Mouse (Mus musculus) bone marrow macrophage, adult 2 months (primary cell): Measurements from ENCODE around the gene Mvb12b. TPM values are rescaled to one million over a fixed set of nuclear protein-coding genes. Genes with fewer than 3 reads are reported as not detected.

Experiments used
- H3K27ac ChIP-seq: 2 replicates; pipeline ENCODE4 v1.5.1; 2012; ENCODE audit warnings: low read depth, low read length; ENCODE audit not compliant: insufficient read depth
- H3K4me1 ChIP-seq: 2 replicates; pipeline ENCODE4 v1.6.1; 2012; ENCODE audit warnings: low read length; ENCODE audit not compliant: control insufficient read depth, insufficient read depth
- H3K4me3 ChIP-seq: 2 replicates; pipeline ENCODE4 v1.5.1; 2012; ENCODE audit warnings: mild to moderate bottlenecking, low read length, moderate library complexity; ENCODE audit not compliant: insufficient read depth
- CTCF ChIP-seq: IDR thresholded peaks from 2 replicates; pipeline ENCODE4 v1.5.1; 2012; ENCODE audit warnings: low read depth, mild to moderate bottlenecking, low read length, moderate library complexity
- POLR2A ChIP-seq: IDR thresholded peaks from 2 replicates; pipeline ENCODE4 v1.6.1; 2012; ENCODE audit warnings: mild to moderate bottlenecking, low read depth, low read length, borderline replicate concordance
- polyA plus RNA-seq: library from polyadenylated mRNA; stranded (reverse); fragments of >200 nt; gene quantifications from 2 replicates; pipeline ENCODE4 v1.2.4, GENCODE M21; 2012; ENCODE audit not compliant: missing spikeins, insufficient read depth, insufficient read length

Mvb12b gene
- polyA plus RNA-seq, 1 experiment, result 17.0 TPM

GRCm38 (mm10) chr2:33801336-33801735 lies 86.4 kb downstream of the Mvb12b start:
- H3K4me1 ChIP-seq, result 0 out of 2 replicates have a peak, but pooled peaks cover 2% of the 10 kb centered on the region
- H3K27ac ChIP-seq, result no peak overlapping the region
- H3K4me3 ChIP-seq, result no peak overlapping the region
- no peak for TF ChIP-seq CTCF
- TF ChIP-seq POLR2A, result no peak

- Histone ChIP-seq H3K27ac (no peak overlapping the region), H3K4me1 (0 out of 2 replicates have a peak, but pooled peaks cover 2% of the 10 kb centered on the region), H3K4me3 (no peak overlapping the region)
- TF ChIP-seq POLR2A, result no peak
- no peak for TF ChIP-seq CTCF
Measured at GRCm38 (mm10) chr2:33800221-33800620, 87.5 kb downstream of the Mvb12b start.

GRCm38 (mm10) chr2:33795716-33796472 lies 91.9 kb downstream of the Mvb12b start:
- H3K4me3 ChIP-seq, result no peak overlapping the region
- no peak overlapping the region for H3K27ac ChIP-seq
- no peak for TF ChIP-seq CTCF
- no peak for TF ChIP-seq POLR2A
- H3K4me1 ChIP-seq, result no peaks in the 10 kb centered on the region

- Histone ChIP-seq H3K27ac (no peak overlapping the region), H3K4me1 (no peaks in the 10 kb centered on the region), H3K4me3 (no peak overlapping the region)
- TF ChIP-seq POLR2A (no peak), CTCF (no peak)
Measured at GRCm38 (mm10) chr2:33795001-33795580, 92.7 kb downstream of the Mvb12b start.

- no peaks in the 10 kb centered on the region for H3K4me1 ChIP-seq
- TF ChIP-seq POLR2A (no peak), CTCF (no peak)
- no peak overlapping the region for H3K4me3 ChIP-seq
- H3K27ac ChIP-seq, result no peak overlapping the region
Measured at GRCm38 (mm10) chr2:33794483-33794882, 93.3 kb downstream of the Mvb12b start.

GRCm38 (mm10) chr2:33790301-33790700 lies 97.4 kb downstream of the Mvb12b start:
- no peak overlapping the region for H3K4me3 ChIP-seq
- TF ChIP-seq CTCF, result no peak
- TF ChIP-seq POLR2A, result no peak
- H3K27ac ChIP-seq, result no peak overlapping the region
- H3K4me1 ChIP-seq, result no peaks in the 10 kb centered on the region

GRCm38 (mm10) chr2:33789732-33790131 lies 98.0 kb downstream of the Mvb12b start:
- TF ChIP-seq POLR2A, result no peak
- TF ChIP-seq CTCF, result no peak
- Histone ChIP-seq H3K4me3 (no peak overlapping the region), H3K27ac (no peak overlapping the region), H3K4me1 (no peaks in the 10 kb centered on the region)

GRCm38 (mm10) chr2:33789279-33789678 lies 98.5 kb downstream of the Mvb12b start:
- H3K27ac ChIP-seq, result no peak overlapping the region
- H3K4me1 ChIP-seq, result no peaks in the 10 kb centered on the region
- TF ChIP-seq POLR2A (no peak), CTCF (no peak)
- H3K4me3 ChIP-seq, result no peak overlapping the region

- no peak overlapping the region for H3K4me3 ChIP-seq
- TF ChIP-seq POLR2A, result no peak
- no peak for TF ChIP-seq CTCF
- no peak overlapping the region for H3K27ac ChIP-seq
- H3K4me1 ChIP-seq, result no peaks in the 10 kb centered on the region
Measured at GRCm38 (mm10) chr2:33788851-33789250, 98.9 kb downstream of the Mvb12b start.

- Histone ChIP-seq H3K4me3 (no peak overlapping the region), H3K4me1 (no peaks in the 10 kb centered on the region)
- TF ChIP-seq POLR2A (no peak), CTCF (no peak)
Measured at GRCm38 (mm10) chr2:33788131-33788530, 99.6 kb downstream of the Mvb12b start.

GRCm38 (mm10) chr2:33786064-33786463 lies 101.7 kb downstream of the Mvb12b start:
- TF ChIP-seq POLR2A (no peak), CTCF (no peak)
- Histone ChIP-seq H3K4me3 (no peak overlapping the region), H3K4me1 (no peaks in the 10 kb centered on the region)

More at GRCm38 (mm10) chr2:33788131-33788530, 99.6 kb downstream of the Mvb12b start:
- no peak overlapping the region for H3K27ac ChIP-seq

More at GRCm38 (mm10) chr2:33786064-33786463, 101.7 kb downstream of the Mvb12b start:
- H3K27ac ChIP-seq, result no peak overlapping the region
